ENCODE assay signal across 25 mouse cellular contexts in the genomic region with DNA sequence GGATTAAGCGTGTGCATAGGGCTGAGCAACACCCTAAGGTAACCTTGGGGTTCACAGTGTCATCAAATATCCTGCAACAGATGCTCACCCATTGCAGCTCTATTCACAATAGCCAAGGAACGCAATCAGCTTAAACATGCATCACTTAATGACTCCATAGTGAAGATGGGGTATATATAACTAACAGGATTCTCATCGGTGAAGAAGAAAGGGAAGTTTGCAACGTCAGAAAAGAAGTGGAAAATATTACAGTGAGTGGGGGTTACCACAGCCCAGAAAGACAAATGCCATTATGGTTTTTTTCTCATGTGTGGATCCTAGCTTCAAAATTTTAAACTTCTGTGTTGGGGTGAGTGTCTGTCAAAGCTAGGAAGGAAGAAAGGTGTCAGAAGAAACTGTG. TPM values are rescaled to one million over a fixed set of nuclear protein-coding genes. Genes with fewer than 3 reads are reported as not detected.
DNase-seq lines count a peak whose midpoint lies in the region; ATAC-seq and TF ChIP-seq lines count a peak whose summit lies in the region.
"Had no signal": no experiment of that assay in that cellular context is flagged by ENCODE, and none has a peak within 500 bp of the region (broad histone marks: within the 10 kb centered on the region; RNA-seq: fewer than 3 reads in every experiment).

No protein-coding gene starts in this region.

- peaks cover 3 to 19% of the 10 kb centered on the region in 2 experiments; a peak in 3 of 4 replicates for H3K4me1 ChIP-seq in CH12.LX (ENCODE audit: control insufficient read depth in 1 of 2, insufficient read depth in 2 of 2)
- H3K4me1 ChIP-seq: forebrain, embryonic 13.5 days; heart, embryonic 15.5 days had no signal

- no peaks in the 10 kb centered on the region for H3K79me2 ChIP-seq in CH12.LX (replicated peaks; ENCODE audit: control insufficient read depth, extremely low read depth, insufficient read depth, poor library complexity, severe bottlenecking)

- TF ChIP-seq CTCF in CH12.LX (conservative IDR thresholded peaks at IDR 0.05 in 1 of 2, IDR thresholded peaks at IDR 0.05 in 1 of 2; ENCODE audit: low read depth in 2 of 2, low read length in 2 of 2) = no peak

- H3K4me2 ChIP-seq in CH12.LX (ENCODE audit: insufficient read depth, low read depth, poor library complexity, severe bottlenecking) = no peak overlapping the region
- H3K4me2 ChIP-seq: forebrain, embryonic 13.5 days; heart, embryonic 12.5 days; heart, embryonic 15.5 days; hindbrain, embryonic 14.5 days had no signal

- TF ChIP-seq EP300 in CH12.LX (IDR thresholded peaks at IDR 0.05; ENCODE audit: low read length) = no peak

- dilution Hi-C loops in CH12.LX (cut with MboI; ENCODE audit: extremely low pct_ligation_motif_present, extremely low pct_unique_long_range_greater_than_20kb, low sequenced_read_pairs) = no loop called here

- no peak for DNase-seq in CH12.LX (ENCODE audit: extremely low read depth)
- no peak for DNase-seq in kidney, adult 8-10 months
- no peak for DNase-seq in thymus, postnatal 36 days
- DNase-seq in cerebellum, adult 9-10 months = no peak
- DNase-seq: adrenal gland, postnatal 10 days; adrenal gland, postnatal 36 days; B cell, adult 2 months; cerebellum, adult 18-20 months; cerebellum, postnatal 10 days; cerebellum, postnatal 36 days; gastrocnemius, postnatal 14 days; heart, adult 18-20 months; heart, postnatal 10 days; heart, postnatal 36 days; kidney, adult 11 months had no signal

- no peaks in the 10 kb centered on the region for H3K9me3 ChIP-seq in CH12.LX (replicated peaks; ENCODE audit: low read length)
- H3K9me3 ChIP-seq: forebrain, embryonic 10.5 days; forebrain, embryonic 13.5 days; heart, embryonic 12.5 days; heart, embryonic 15.5 days had no signal

- TF ChIP-seq POLR2A in CH12.LX (IDR thresholded peaks at IDR 0.05; ENCODE audit: low read depth, low read length) = no peak

- H3K36me3 ChIP-seq in CH12.LX (replicated peaks in 1 of 2; ENCODE audit: control insufficient read depth in 1 of 2, insufficient read depth in 1 of 2, low read length in 1 of 2) = no peaks in the 10 kb centered on the region
- H3K36me3 ChIP-seq: forebrain, embryonic 10.5 days; heart, embryonic 12.5 days; heart, embryonic 15.5 days had no signal

- peaks cover 2% of the 10 kb centered on the region for H3K27me3 ChIP-seq in CH12.LX (replicated peaks)
- H3K27me3 ChIP-seq: forebrain, embryonic 13.5 days; heart, embryonic 12.5 days; heart, embryonic 15.5 days had no signal

- TF ChIP-seq RAD21 in CH12.LX (IDR thresholded peaks at IDR 0.05; ENCODE audit: low read depth, low read length) = no peak

- H3K27ac ChIP-seq in CH12.LX (ENCODE audit: insufficient read depth, low read depth) = no peak overlapping the region
- H3K27ac ChIP-seq: forebrain, embryonic 10.5 days; forebrain, embryonic 13.5 days; heart, embryonic 15.5 days; hindbrain, embryonic 14.5 days; hindbrain, postnatal 0 days had no signal

- H3K9ac ChIP-seq in CH12.LX (ENCODE audit: insufficient read depth, low read depth) = no peak overlapping the region
- H3K9ac ChIP-seq: forebrain, embryonic 13.5 days; heart, embryonic 12.5 days; heart, embryonic 15.5 days; hindbrain, embryonic 14.5 days had no signal

- ATAC-seq in hematopoietic stem cell, adult 5-6 weeks (replicated peaks in 1 of 2; ENCODE audit: insufficient read depth in 1 of 2, low FRiP score in 2 of 2, low TSS enrichment in 1 of 2, low read depth in 1 of 2, poor library complexity in 2 of 2, severe bottlenecking in 2 of 2) = peak; percentile 54 to 72
- ATAC-seq in megakaryocyte progenitor cell, adult 5-6 weeks (replicated peaks; ENCODE audit: poor library complexity) = peak; percentile 79
- ATAC-seq: activated CD4-positive, CD25-positive, alpha-beta regulatory T cell, adult 4 months; forebrain, embryonic 13.5 days; forebrain, embryonic 16.5 days; hindbrain, postnatal 0 days had no signal

- H3K4me3 ChIP-seq in CH12.LX (replicated peaks in 1 of 3; ENCODE audit: low read depth in 2 of 3, low read length in 2 of 3, poor library complexity in 1 of 3) = no peak overlapping the region
- H3K4me3 ChIP-seq: forebrain, embryonic 10.5 days; forebrain, embryonic 13.5 days; heart, embryonic 12.5 days; heart, embryonic 15.5 days had no signal

- in situ Hi-C loops in CH12.LX (cut with MboI; ENCODE audit: low pct_ligation_motif_present, low pct_unique_long_range_greater_than_20kb, low sequenced_read_pairs) = no loop called here

TF ChIP-seq in CH12.LX, 34 proteins besides CTCF, POLR2A, EP300 and RAD21:
- peak; percentile 35; the same call in 1 of the 2 replicates for TF ChIP-seq ZNF384 (IDR thresholded peaks at IDR 0.05; ENCODE audit: low read depth, low read length)
- no peak for TF ChIP-seq CHD1 (IDR thresholded peaks at IDR 0.05; ENCODE audit: low read depth, low read length)
- no peak for TF ChIP-seq CHD2 (IDR thresholded peaks at IDR 0.05; ENCODE audit: low read length)
- TF ChIP-seq ETS1 (conservative IDR thresholded peaks at IDR 0.05; ENCODE audit: low read depth, low read length) = peak; percentile 34; the same call in 1 of the 2 replicates
- no peak for TF ChIP-seq POLR2AphosphoS2 (IDR thresholded peaks at IDR 0.05; ENCODE audit: low read depth, low read length)
- TF ChIP-seq USF2 (conservative IDR thresholded peaks at IDR 0.05; ENCODE audit: low read depth, low read length) = no peak
- TF ChIP-seq IRF4 (IDR thresholded peaks at IDR 0.05; ENCODE audit: low read depth, low read length) = no peak

RNA-seq across cellular contexts. Expression of a gene that starts 16.9 kb away (rescaled TPM):
- total RNA-seq in CH12.LX (2012; rRNA removed) (410 and 435 TPM in 2 replicates), CH12.LX (2014; rRNA removed) (391 and 415 TPM in 2 replicates)
- polyA plus RNA-seq in CH12.LX (2012; ENCODE audit: insufficient read length, low read depth) = 528 and 620 TPM in 2 replicates
- 303 and 379 TPM in 2 replicates for total RNA-seq in hematopoietic stem cell, adult 5-6 weeks (2017)
- 568 and 581 TPM in 2 replicates for total RNA-seq in megakaryocyte progenitor cell, adult 5-6 weeks (2015)
- 577 and 593 TPM in 2 replicates for total RNA-seq in megakaryocyte progenitor cell, adult 5-6 weeks (2017)

RNA-seq across cellular contexts. Expression of a gene that starts 51.8 kb away (rescaled TPM):
- total RNA-seq in CH12.LX (2012; rRNA removed) (not detected in 2 replicates), CH12.LX (2014; rRNA removed) (not detected in 2 replicates)
- not detected in 2 replicates for polyA plus RNA-seq in CH12.LX (2012; ENCODE audit: insufficient read length, low read depth)
- 1.1 TPM in 1 of 2 replicates, not detected in the other for total RNA-seq in hematopoietic stem cell, adult 5-6 weeks (2017)
- total RNA-seq in megakaryocyte progenitor cell, adult 5-6 weeks (2015) = 0.24 and 0.32 TPM in 2 replicates
- total RNA-seq in megakaryocyte progenitor cell, adult 5-6 weeks (2017) = 0.08 and 0.17 TPM in 2 replicates
- polyA plus RNA-seq: activated CD4-positive, CD25-positive, alpha-beta regulatory T cell, adult 4 months had no signal
